Mouse (Mus musculus): ENCODE results near the gene Prl7b1. TPM values are rescaled to one million over a fixed set of nuclear protein-coding genes. Genes with fewer than 3 reads are reported as not detected.

Gene Prl7b1
- polyA plus RNA-seq (2015; fragmentation: Illumina TruSeq; extraction: RNeasy Lipid Tissue Mini Kit (QIAGEN cat#74804); ENCODE audit: insufficient read depth, low replicate concordance) = not detected

DNA sequence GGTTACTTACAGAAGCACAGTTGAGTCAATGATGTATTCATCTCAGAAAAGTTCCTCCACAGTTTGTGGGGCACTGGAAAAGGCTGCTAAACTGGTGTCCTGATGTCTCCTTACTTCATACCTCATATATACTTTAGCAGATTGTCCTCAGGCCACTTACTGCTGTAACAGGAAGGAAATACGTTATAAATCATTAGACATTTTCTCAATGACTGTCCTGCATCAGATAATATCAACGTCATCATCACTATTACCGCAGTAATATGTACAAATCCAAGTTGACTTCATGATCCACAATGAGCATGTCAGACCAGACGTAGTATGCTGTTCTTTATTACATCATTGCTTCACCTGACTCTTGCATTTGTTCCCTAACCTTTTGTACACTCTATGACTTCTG lies at the start of gene Prl7b1:
Prl7b1 (minus strand) TSS at position 101 of the 400 bp plus-strand sequence.

DNA sequence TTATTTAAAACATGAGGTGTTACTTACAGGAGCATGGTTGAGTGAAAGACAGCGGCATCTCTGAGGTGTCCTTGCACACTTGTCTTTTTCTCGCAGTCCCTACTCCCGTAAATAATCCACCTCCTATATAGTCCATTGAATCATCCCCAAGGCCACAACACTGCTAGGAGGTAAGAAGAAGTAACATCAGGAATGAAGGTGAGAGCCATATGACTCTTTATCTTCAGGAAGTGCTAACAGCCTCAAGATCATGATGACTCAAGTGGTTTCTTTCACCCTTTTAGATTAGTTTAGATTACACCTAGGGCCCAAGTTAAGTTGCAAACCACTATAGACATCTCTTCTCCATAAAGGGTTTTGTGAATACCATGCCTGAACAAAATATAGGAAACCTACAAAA lies 32.0 kb upstream of the Prl7b1 start, which contains the start of gene Prl7a1:
Prl7a1 (minus strand) TSS at position 101 of the 400 bp plus-strand sequence.

GRCm38 (mm10) chr13:27582071-27582470 lies 28.3 kb downstream of the Prl7b1 start, which contains the start of gene Prl8a1:
TSS of gene Prl8a1 (minus strand) at chr13:27582171.

GRCm38 (mm10) chr13:27564506-27564905 lies 45.9 kb downstream of the Prl7b1 start, which contains the start of gene Prl8a9:
TSS of gene Prl8a9 (minus strand) at chr13:27564606.

Other genes starting within 250 kb of the Prl7b1 start
- gene Prl2b1, start 219.7 kb downstream of the Prl7b1 start, polyA plus RNA-seq (2015; fragmentation: Illumina TruSeq; extraction: RNeasy Lipid Tissue Mini Kit (QIAGEN cat#74804); ENCODE audit: insufficient read depth, low replicate concordance) = not detected
- gene Prl8a6, start 171.9 kb downstream of the Prl7b1 start, polyA plus RNA-seq (2015; fragmentation: Illumina TruSeq; extraction: RNeasy Lipid Tissue Mini Kit (QIAGEN cat#74804); ENCODE audit: insufficient read depth, low replicate concordance) = not detected
- gene Prl8a8, start 97.4 kb downstream of the Prl7b1 start, polyA plus RNA-seq (2015; fragmentation: Illumina TruSeq; extraction: RNeasy Lipid Tissue Mini Kit (QIAGEN cat#74804); ENCODE audit: insufficient read depth, low replicate concordance) = not detected
- gene Prl8a9, start 46.0 kb downstream of the Prl7b1 start, polyA plus RNA-seq (2015; fragmentation: Illumina TruSeq; extraction: RNeasy Lipid Tissue Mini Kit (QIAGEN cat#74804); ENCODE audit: insufficient read depth, low replicate concordance) = not detected
- gene Prl8a1, start 28.4 kb downstream of the Prl7b1 start, polyA plus RNA-seq (2015; fragmentation: Illumina TruSeq; extraction: RNeasy Lipid Tissue Mini Kit (QIAGEN cat#74804); ENCODE audit: insufficient read depth, low replicate concordance) = not detected
- not detected for gene Prl7a1, start 31.9 kb upstream of the Prl7b1 start, polyA plus RNA-seq (2015; fragmentation: Illumina TruSeq; extraction: RNeasy Lipid Tissue Mini Kit (QIAGEN cat#74804); ENCODE audit: insufficient read depth, low replicate concordance)
- gene Prl7a2, start 57.5 kb upstream of the Prl7b1 start, polyA plus RNA-seq (2015; fragmentation: Illumina TruSeq; extraction: RNeasy Lipid Tissue Mini Kit (QIAGEN cat#74804); ENCODE audit: insufficient read depth, low replicate concordance) = not detected
- not detected for gene Prl7d1, start 106.2 kb upstream of the Prl7b1 start, polyA plus RNA-seq (2015; fragmentation: Illumina TruSeq; extraction: RNeasy Lipid Tissue Mini Kit (QIAGEN cat#74804); ENCODE audit: insufficient read depth, low replicate concordance)
- gene Prl7c1, start 170.2 kb upstream of the Prl7b1 start, polyA plus RNA-seq (2015; fragmentation: Illumina TruSeq; extraction: RNeasy Lipid Tissue Mini Kit (QIAGEN cat#74804); ENCODE audit: insufficient read depth, low replicate concordance) = not detected
- gene Prl2a1, start 191.1 kb upstream of the Prl7b1 start, polyA plus RNA-seq (2015; fragmentation: Illumina TruSeq; extraction: RNeasy Lipid Tissue Mini Kit (QIAGEN cat#74804); ENCODE audit: insufficient read depth, low replicate concordance) = not detected
- not detected for gene Prl2c1, start 238.8 kb upstream of the Prl7b1 start, polyA plus RNA-seq (2015; fragmentation: Illumina TruSeq; extraction: RNeasy Lipid Tissue Mini Kit (QIAGEN cat#74804); ENCODE audit: insufficient read depth, low replicate concordance)

Data from spleen, adult 10 weeks (tissue).